Mouse (Mus musculus) gastrocnemius, postnatal 14 days (tissue): Measurements from ENCODE around the gene Hira. TPM values are rescaled to one million over a fixed set of nuclear protein-coding genes. Genes with fewer than 3 reads are reported as not detected.
"Not testable (repeated sequence)": the region's sequence is repeated elsewhere in the genome, so short reads cannot be mapped to it uniquely, and the experiment has no call there.

ENCODE experiments used
- DNase-seq: peaks from one replicate; pipeline ENCODE4 v3.0.0; 2021; ENCODE audit warnings: mixed read lengths
- intact Hi-C: fragments of 180-260 bp; cut with DNase I; formaldehyde crosslinking; loops from one replicate; pipeline ENCODE4 v1.15.1; 2025; ENCODE audit warnings: low total_unique reads
- total RNA-seq, 2 experiments: library from RNA; stranded (reverse); gene quantifications; 2 replicates each; pipeline ENCODE4 v1.2.3; 2021

The Hira gene
- total RNA-seq, 2 experiments from 2014 or later, result 20.4 to 25.3 TPM

DNA sequence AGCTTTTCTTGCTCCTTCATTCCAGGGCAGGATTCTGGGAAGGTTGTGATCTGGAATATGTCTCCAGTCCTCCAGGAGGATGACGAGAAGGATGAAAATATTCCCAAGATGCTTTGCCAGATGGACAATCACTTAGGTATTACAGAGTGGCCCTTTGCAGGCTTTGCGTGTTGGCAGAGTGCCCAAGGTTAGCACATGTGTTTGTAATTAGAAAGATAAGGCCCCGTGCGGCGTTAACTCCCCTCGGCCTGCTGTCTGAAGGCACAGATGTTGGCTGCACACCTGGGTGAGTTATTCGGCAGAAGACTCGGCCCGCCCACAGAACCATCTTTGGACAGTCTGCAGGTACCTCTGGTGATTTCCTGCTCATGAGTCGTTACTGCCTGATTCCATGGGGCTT lies 19.6 kb downstream of the Hira start:
- DNase-seq, result peak; percentile 16

DNA sequence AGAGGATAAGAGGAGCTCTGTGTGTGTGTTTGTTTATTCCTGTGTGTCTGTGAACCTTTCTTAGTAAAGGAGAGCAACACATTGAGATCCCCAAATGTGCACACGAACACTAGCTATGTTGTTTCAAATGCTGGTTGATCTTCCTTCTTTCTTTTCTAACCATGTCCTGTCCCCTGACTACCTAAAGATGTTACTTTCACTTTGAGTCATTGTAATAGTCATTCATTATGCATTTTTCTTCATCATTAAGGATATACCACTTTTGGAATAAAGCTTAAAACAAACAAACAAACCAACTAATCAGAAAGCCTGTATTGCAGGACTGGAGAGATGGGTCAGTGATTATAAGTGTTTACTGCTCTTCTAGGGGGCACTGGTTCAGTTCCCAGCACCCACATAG lies 28.8 kb downstream of the Hira start:
- intact Hi-C loops, result no loop called here
- DNase-seq, result no peak

More for the DNA sequence above, 19.6 kb downstream of the Hira start:
- intact Hi-C loops, result no loop called here

DNA sequence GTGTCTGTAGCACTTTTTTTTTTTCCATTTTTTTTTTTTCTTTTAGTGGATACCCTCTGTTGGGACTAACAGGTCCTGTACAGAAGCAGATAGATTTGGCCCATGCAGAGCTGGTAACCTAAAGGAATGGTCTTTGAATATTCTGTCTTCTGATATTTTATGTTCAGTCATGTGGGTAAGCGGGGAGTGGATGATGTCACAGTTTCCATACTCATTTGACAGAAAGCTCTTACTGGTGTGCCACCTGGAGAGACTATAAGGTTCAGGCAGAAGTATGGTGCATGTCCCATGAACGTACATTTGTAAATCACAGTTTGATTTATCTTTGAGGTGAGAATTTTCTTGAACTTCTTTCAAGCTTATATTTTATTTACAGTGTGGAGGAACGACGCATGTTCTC lies 39.2 kb downstream of the Hira start:
- no peak for DNase-seq
- intact Hi-C loops, result no loop called here

GRCm38 (mm10) chr16:18921771-18922170 lies 44.9 kb downstream of the Hira start:
- DNase-seq, result no peak
- intact Hi-C loops, result no loop called here

- intact Hi-C loops, result no loop called here
- no peak for DNase-seq
Measured at GRCm38 (mm10) chr16:18927963-18928362, 51.1 kb downstream of the Hira start.

- intact Hi-C loops, result no loop called here
- no peak for DNase-seq
Measured at GRCm38 (mm10) chr16:18938321-18939082, 61.7 kb downstream of the Hira start.

- intact Hi-C loops, result no loop called here
Measured at GRCm38 (mm10) chr16:18943906-18944305, 67.1 kb downstream of the Hira start.

GRCm38 (mm10) chr16:18948941-18949340 lies 72.1 kb downstream of the Hira start:
- no peak for DNase-seq
- intact Hi-C loops, result no loop called here

More at GRCm38 (mm10) chr16:18943906-18944305, 67.1 kb downstream of the Hira start:
- no peak for DNase-seq

DNA sequence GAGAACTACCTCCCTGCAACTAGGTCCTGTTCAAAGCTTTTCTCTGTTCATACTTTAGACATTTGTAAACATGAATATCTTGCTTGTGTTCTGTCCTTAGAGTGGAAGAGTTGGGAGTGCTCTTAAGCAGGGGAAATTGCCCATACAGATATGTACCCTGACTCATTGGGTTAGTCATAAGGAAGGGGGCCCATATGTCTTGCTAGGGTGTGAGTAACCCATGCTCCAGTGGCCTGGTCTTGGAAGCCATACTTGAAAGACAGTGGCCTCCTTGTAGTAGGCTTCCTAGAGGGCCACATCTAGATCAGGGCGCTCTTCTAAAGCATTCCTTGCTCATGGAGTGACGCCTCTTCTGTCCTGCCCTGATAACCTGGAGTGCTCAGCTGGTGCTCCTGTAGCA lies 73.5 kb downstream of the Hira start:
- intact Hi-C loops, result no loop called here
- no peak for DNase-seq

- intact Hi-C loops, result no loop called here
- DNase-seq, result no peak
Measured at GRCm38 (mm10) chr16:18952813-18953212, 76.0 kb downstream of the Hira start.

DNA sequence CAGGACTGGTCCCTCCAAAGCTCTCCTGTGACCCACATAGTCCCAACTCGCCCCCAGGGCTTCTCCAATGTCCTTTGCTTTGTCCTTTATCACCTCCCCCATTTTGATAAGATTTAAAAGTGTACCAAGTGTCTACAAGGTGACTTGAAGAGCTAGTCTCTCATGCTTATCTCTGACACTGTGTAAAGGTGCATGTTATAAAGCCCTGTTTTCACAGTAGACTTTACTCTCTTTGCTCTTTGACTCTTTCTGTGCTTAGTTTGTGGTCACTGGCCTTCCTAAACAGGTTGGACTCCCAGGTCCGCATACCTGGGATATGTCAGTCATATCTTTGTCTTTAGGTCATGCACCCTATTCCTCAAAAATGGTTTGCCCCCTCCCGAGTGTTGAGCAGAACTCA lies 78.2 kb downstream of the Hira start:
- no peak for DNase-seq
- intact Hi-C loops, result no loop called here

DNA sequence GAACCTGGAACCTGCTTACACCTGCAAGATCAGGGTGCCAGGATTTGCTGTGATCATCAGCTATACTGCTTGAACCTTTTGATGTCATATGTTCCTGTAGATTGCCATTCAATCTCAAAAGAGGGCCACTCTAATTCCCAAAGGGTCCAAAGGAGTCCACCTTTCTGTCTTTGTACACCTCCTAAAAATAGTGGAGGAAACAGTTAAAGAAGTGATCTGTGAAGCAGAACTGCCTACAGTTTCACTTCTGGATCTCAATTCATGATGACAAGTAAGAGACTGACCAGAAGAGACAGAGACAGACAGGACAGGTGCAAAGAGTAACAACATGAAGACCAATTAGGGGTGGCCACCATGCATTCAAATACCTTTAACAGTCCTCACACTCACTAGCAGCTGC lies 86.6 kb downstream of the Hira start:
- DNase-seq, result no peak
- intact Hi-C loops, result no loop called here

GRCm38 (mm10) chr16:18969420-18970128 lies 92.7 kb downstream of the Hira start:
- peak; percentile 11 for DNase-seq
- intact Hi-C loops, result no loop called here

DNA sequence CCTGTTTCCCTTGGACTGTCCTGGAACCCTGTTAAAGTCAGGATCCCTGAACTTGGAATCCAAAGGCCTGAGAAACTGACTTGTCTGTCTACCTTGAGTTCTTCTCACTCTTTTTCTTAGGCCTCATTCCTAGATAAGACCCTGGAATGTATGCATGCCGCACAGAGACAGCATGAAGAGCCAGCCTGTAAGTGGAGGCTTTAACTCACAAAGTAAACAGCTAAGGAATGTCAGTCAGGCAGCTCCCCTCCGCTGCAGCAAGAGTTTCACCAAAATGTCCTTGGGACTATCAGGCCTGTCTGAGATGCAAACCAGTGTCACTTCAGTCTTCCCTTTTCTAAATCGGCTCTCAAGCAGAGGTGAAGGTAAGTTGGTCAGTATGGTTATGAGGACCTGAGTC lies 94.0 kb downstream of the Hira start:
- intact Hi-C loops, result no loop called here
- no peak for DNase-seq

- DNase-seq, intact Hi-C loops: not testable (repeated sequence)
Measured at GRCm38 (mm10) chr16:18975665-18976064, 98.8 kb downstream of the Hira start.

DNA sequence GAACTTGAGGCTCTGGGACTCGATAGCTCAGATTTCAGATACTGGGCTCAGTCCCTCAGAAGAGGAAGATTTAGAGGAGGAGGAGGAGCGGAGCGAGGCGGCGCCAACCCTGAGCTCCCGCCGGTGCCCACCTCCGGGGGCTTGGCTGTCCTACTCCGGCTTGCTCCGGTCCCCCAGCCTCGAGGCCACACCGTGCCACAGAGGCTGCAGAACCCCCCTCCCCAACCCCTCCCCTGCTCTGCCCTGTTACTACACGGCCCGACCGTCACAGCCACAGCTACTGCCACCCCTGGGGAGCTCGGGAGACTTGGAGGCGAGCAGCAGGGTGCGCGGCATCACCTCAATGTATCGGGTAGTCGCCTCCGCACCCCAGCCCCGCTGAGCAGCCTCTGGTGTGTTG lies 99.5 kb downstream of the Hira start:
- intact Hi-C loops, result no loop called here

GRCm38 (mm10) chr16:18986381-18986780 lies 109.5 kb downstream of the Hira start:
- intact Hi-C loops, result no loop called here

More for the DNA sequence above, 99.5 kb downstream of the Hira start:
- DNase-seq, result no peak

GRCm38 (mm10) chr16:18986860-18987259 lies 110.0 kb downstream of the Hira start:
- intact Hi-C loops, result no loop called here
- DNase-seq, result no peak

More at GRCm38 (mm10) chr16:18986381-18986780, 109.5 kb downstream of the Hira start:
- DNase-seq, result no peak

- intact Hi-C loops, result not testable (repeated sequence)
Measured at GRCm38 (mm10) chr16:19002610-19003389, 126.0 kb downstream of the Hira start.

GRCm38 (mm10) chr16:19003757-19004156 lies 126.9 kb downstream of the Hira start:
- DNase-seq, result no peak
- intact Hi-C loops, result no loop called here

More at GRCm38 (mm10) chr16:19002610-19003389, 126.0 kb downstream of the Hira start:
- DNase-seq, result not testable (repeated sequence)
